Mouse (Mus musculus): ENCODE measurements around the gene Vps36. TPM values are rescaled to one million over a fixed set of nuclear protein-coding genes. Genes with fewer than 3 reads are reported as not detected.
A peak's percentile ranks its signal among the peaks of the same experiment; 100 is the strongest.

Vps36 gene
- total and polyA plus RNA-seq, 2 experiments, result 7.0 to 14.4 TPM

DNA sequence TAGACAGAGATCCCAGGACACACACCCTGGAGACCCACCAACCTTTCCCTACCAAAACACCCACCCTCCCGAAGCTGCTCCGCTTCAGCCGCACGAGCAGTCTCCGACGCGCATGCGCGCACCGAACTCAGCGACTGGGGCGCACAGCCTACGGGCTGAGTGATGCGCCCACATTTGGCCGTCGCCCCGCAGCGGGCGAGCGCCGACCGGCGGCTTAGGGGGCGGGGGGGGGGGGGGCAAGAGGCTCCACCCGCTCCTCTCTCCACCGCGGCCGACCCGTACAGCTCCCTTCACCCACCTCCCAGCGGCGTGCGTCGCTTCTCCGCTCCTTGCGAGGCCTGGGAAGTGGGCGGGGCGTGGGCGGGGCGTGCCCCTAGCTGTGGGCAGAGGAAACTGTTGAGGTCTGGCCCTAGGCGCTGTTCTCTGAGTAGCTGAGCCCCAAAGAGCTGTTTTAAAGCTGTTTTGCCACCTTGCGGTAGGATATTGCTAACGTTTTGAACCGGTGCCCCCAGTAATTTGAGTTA, 26.5 kb upstream of the Vps36 start, which contains the start of gene Nek3:
Gene Nek3 (minus strand): TSS at position 356 of the 524 bp plus-strand sequence.
- under 1% methylated on average over 43 of the region's 43 CpGs for WGBS
- peak within 1 kb of the TSS; percentile 42 for H3K27ac ChIP-seq (replicated peaks; ENCODE audit: insufficient read depth, low read depth, low read length)
- DNase-seq (ENCODE audit: extremely low read depth, low read depth, low spot score), result peak; percentile 89

DNA sequence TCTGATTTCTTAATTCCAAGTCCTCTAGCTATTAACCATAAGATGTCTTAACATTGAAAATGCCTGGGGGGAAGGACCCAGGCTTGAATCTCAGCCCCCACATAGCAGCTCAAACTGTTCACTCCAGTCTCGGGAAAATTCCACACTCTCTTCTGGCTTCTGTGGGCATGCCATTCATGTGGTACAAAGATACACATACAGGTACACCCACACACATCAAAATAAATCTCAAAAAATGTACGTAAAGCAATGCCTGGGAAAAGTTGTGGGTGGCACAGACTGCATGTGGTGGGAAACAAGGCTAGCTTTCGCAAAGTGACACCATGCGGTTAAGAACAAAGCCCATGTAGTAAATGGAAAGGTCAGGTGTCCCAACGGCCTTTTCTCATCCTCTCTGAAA, 23.4 kb upstream of the Vps36 start:
- WGBS, result 97% methylated on average over 5 of the region's 5 CpGs

More for the DNA sequence above, 26.5 kb upstream of the Vps36 start, which contains the start of gene Nek3:
- Histone ChIP-seq H3K4me3 (ENCODE audit: insufficient read depth, low read depth, low read length) (peak within 1 kb of the TSS; percentile 55), H3K27me3 (ENCODE audit: control insufficient read depth, insufficient read depth, low read length) (no peaks in the 10 kb centered on the region), H3K9ac (ENCODE audit: low read depth, low read length) (peak within 1 kb of the TSS; percentile 53), H3K36me3 (ENCODE audit: control insufficient read depth, insufficient read depth, low read length) (no peaks in the 10 kb centered on the region), H3K4me1 (ENCODE audit: control insufficient read depth, insufficient read depth, low read length) (peaks cover 3% of the 10 kb centered on the region), H3K79me2 (ENCODE audit: control insufficient read depth, insufficient read depth, low read length) (no peaks in the 10 kb centered on the region)
- TF ChIP-seq CTCF (IDR thresholded peaks at IDR 0.05; ENCODE audit: low read depth, low read length) (peak; percentile 64), POLR2A (IDR thresholded peaks at IDR 0.05; ENCODE audit: extremely low read depth, insufficient read depth, low read length) (peak; percentile 59; the same call in 1 of the 2 replicates)

DNA sequence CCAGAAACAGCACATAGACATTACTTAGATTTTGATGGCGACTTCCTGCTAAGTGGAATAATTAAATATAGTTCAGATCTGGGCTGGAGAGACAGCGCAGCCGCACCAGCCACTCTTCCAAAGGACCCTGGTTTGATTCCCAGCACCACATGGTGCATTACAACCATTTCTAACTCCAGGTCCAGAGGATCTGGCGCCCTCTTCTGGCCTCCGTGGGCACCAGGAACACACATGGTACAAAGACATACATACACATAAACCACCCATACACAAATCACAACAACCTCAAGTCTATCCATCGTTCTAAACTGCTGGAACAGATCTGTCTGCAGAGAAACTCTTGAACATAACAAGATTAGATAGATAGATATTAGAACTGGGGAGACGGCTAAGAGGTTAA, 16.6 kb upstream of the Vps36 start:
- Histone ChIP-seq H3K4me3 (ENCODE audit: insufficient read depth, low read depth, low read length) (no peak overlapping the region), H3K27ac (replicated peaks; ENCODE audit: insufficient read depth, low read depth, low read length) (no peak overlapping the region), H3K36me3 (ENCODE audit: control insufficient read depth, insufficient read depth, low read length) (no peaks in the 10 kb centered on the region), H3K27me3 (ENCODE audit: control insufficient read depth, insufficient read depth, low read length) (no peaks in the 10 kb centered on the region), H3K4me1 (ENCODE audit: control insufficient read depth, insufficient read depth, low read length) (no peaks in the 10 kb centered on the region), H3K9ac (ENCODE audit: low read depth, low read length) (no peak overlapping the region), H3K79me2 (ENCODE audit: control insufficient read depth, insufficient read depth, low read length) (no peaks in the 10 kb centered on the region)
- TF ChIP-seq POLR2A (IDR thresholded peaks at IDR 0.05; ENCODE audit: extremely low read depth, insufficient read depth, low read length), result no peak
- no peak for TF ChIP-seq CTCF (IDR thresholded peaks at IDR 0.05; ENCODE audit: low read depth, low read length)
- WGBS, result 96% methylated on average over 7 of the region's 7 CpGs
- DNase-seq (ENCODE audit: extremely low read depth, low read depth, low spot score), result no peak

More for the DNA sequence above, 23.4 kb upstream of the Vps36 start:
- no peaks in the 10 kb centered on the region for H3K27me3 ChIP-seq (ENCODE audit: control insufficient read depth, insufficient read depth, low read length)
- no peak for DNase-seq (ENCODE audit: extremely low read depth, low read depth, low spot score)
- TF ChIP-seq CTCF (IDR thresholded peaks at IDR 0.05; ENCODE audit: low read depth, low read length) (no peak), POLR2A (IDR thresholded peaks at IDR 0.05; ENCODE audit: extremely low read depth, insufficient read depth, low read length) (no peak)
- H3K4me1 ChIP-seq (ENCODE audit: control insufficient read depth, insufficient read depth, low read length), result peaks cover 3% of the 10 kb centered on the region
- H3K4me3 ChIP-seq (ENCODE audit: insufficient read depth, low read depth, low read length), result no peak overlapping the region
- no peaks in the 10 kb centered on the region for H3K79me2 ChIP-seq (ENCODE audit: control insufficient read depth, insufficient read depth, low read length)
- H3K36me3 ChIP-seq (ENCODE audit: control insufficient read depth, insufficient read depth, low read length), result no peaks in the 10 kb centered on the region
- no peak overlapping the region for H3K27ac ChIP-seq (replicated peaks; ENCODE audit: insufficient read depth, low read depth, low read length)
- no peak overlapping the region for H3K9ac ChIP-seq (ENCODE audit: low read depth, low read length)

DNA sequence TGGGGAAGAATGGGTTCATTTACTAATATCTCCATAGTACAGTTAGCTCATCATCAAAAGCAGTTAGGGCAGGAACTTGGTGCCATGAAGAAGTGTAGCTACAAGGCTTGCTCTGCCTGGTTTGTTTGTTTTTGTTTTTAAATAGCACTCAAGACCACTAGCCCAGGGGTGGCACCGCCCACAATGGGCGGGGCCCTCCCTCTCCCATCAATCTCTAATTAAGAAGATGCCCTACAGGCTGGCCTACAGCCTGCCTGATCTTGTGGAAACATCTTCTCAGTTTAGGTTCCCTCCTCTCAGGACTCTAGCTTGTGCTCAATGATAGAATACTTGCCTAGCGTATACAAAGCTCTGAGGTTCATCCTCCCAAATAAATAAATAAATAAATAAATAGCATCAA, 7.7 kb upstream of the Vps36 start:
- DNase-seq (ENCODE audit: extremely low read depth, low read depth, low spot score), result no peak
- Histone ChIP-seq H3K4me3 (ENCODE audit: insufficient read depth, low read depth, low read length) (no peak overlapping the region), H3K36me3 (ENCODE audit: control insufficient read depth, insufficient read depth, low read length) (no peaks in the 10 kb centered on the region), H3K9ac (ENCODE audit: low read depth, low read length) (no peak overlapping the region), H3K79me2 (ENCODE audit: control insufficient read depth, insufficient read depth, low read length) (no peaks in the 10 kb centered on the region), H3K27me3 (ENCODE audit: control insufficient read depth, insufficient read depth, low read length) (no peaks in the 10 kb centered on the region), H3K4me1 (ENCODE audit: control insufficient read depth, insufficient read depth, low read length) (peaks cover 2% of the 10 kb centered on the region), H3K27ac (replicated peaks; ENCODE audit: insufficient read depth, low read depth, low read length) (no peak overlapping the region)
- WGBS, result 9% methylated on average over 3 of the region's 3 CpGs
- TF ChIP-seq CTCF (IDR thresholded peaks at IDR 0.05; ENCODE audit: low read depth, low read length), result no peak
- no peak for TF ChIP-seq POLR2A (IDR thresholded peaks at IDR 0.05; ENCODE audit: extremely low read depth, insufficient read depth, low read length)

DNA sequence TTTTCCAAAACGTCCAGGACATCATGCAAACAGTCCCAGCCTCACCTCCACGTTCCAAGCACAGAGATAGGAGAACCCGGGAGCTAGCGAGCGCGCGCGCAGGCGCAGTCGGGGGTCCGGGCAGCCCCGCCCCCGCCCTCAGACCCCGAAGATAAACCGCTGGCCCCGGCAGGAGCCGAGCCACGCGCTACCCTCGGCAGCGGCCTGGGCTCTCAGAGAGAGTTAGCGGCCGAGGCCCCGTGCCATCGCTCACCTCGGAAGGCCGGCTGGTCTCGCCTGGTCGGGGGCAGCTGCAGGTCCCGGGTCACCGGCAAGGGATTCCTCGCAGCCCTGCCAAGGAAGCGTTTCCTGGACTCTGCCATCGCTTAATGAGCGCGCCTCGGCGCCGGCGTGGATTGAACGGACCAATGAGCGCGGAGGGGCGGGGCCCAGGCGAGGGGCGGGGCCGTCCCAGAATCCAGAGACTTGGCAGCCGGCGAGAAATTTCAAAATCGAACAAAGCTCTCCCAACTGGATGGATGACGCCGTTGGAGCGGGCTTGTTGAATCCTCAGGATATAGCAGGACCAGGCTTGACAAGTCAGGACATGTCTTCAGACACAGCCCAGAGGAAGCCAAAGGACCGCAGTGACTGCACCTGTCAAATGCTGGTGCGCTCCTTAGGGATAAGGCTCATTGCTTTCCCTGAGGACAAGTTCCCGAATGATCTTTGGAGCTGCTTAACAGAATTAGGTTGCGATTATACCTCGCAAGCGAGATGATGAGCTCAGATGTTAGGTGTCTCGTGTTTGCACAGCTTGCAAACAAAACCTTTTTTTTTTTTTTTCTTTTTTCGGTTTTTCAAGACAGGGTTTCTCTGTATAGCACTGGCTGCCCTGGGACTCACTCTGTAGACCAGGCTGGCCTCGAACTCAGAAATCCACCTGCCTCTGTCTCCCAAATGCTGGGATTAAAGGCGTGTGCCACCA, 6.9 kb upstream of the Vps36 start, which contains the start of gene Ckap2:
Gene Ckap2 (minus strand): TSS at position 389 of the 967 bp plus-strand sequence.
- H3K4me3 ChIP-seq (ENCODE audit: insufficient read depth, low read depth, low read length), result peak within 1 kb of the TSS; percentile 77
- peaks cover 2% of the 10 kb centered on the region for H3K4me1 ChIP-seq (ENCODE audit: control insufficient read depth, insufficient read depth, low read length)
- H3K36me3 ChIP-seq (ENCODE audit: control insufficient read depth, insufficient read depth, low read length), result no peaks in the 10 kb centered on the region
- peak; percentile 81 for DNase-seq (ENCODE audit: extremely low read depth, low read depth, low spot score)
- no peak within 1 kb of the TSS for H3K27ac ChIP-seq (replicated peaks; ENCODE audit: insufficient read depth, low read depth, low read length)
- H3K79me2 ChIP-seq (ENCODE audit: control insufficient read depth, insufficient read depth, low read length), result no peaks in the 10 kb centered on the region
- no peaks in the 10 kb centered on the region for H3K27me3 ChIP-seq (ENCODE audit: control insufficient read depth, insufficient read depth, low read length)
- TF ChIP-seq CTCF (IDR thresholded peaks at IDR 0.05; ENCODE audit: low read depth, low read length) (no peak), POLR2A (IDR thresholded peaks at IDR 0.05; ENCODE audit: extremely low read depth, insufficient read depth, low read length) (no peak)
- 2% methylated on average over 63 of the region's 63 CpGs for WGBS
- H3K9ac ChIP-seq (ENCODE audit: low read depth, low read length), result peak within 1 kb of the TSS; percentile 46; the same call in 1 of the 2 replicates
